Mouse (Mus musculus): ENCODE data around the gene Cyp1a1. TPM values are rescaled to one million over a fixed set of nuclear protein-coding genes. Genes with fewer than 3 reads are reported as not detected.

Cyp1a1 gene
- total and polyA plus RNA-seq, 2 experiments from 2014 or later, result 0.05 TPM; not detected in 1

DNA sequence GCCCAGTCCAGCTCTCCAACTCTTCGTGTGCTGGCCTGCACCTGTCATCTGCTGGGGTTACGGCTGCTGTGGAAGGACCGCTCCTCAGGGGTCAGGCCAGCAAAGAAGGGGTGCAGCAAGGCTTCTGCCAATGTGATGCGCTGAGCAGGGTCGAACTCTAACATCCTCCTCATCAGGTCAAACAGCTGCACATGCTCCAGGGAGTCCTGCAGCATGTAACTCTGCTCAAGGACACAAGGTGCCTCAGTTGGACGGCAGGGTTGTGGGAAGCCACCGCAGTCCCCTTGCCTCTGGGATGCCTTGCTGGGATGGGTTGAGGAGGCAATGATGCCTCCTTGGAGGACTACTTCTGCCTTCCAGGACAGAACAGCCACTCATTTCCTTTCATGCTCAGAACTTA, 63.2 kb downstream of the Cyp1a1 start:
- Histone ChIP-seq H3K27me3 (ENCODE audit: control insufficient read depth, insufficient read depth, low read length) (no peaks in the 10 kb centered on the region), H3K4me2 (ENCODE audit: low read depth, low read length) (no peak overlapping the region), H3K27ac (ENCODE audit: low read depth) (no peak overlapping the region), H3K9ac (replicated peaks; ENCODE audit: low read depth, low read length) (no peak overlapping the region), H3K4me1 (ENCODE audit: control insufficient read depth, insufficient read depth) (peaks cover 11% of the 10 kb centered on the region), H3K36me3 (replicated peaks; ENCODE audit: control insufficient read depth, insufficient read depth, low read length) (peaks cover 100% of the 10 kb centered on the region), H3K9me3 (replicated peaks; ENCODE audit: control insufficient read depth, low read length) (no peaks in the 10 kb centered on the region), H3K4me3 (ENCODE audit: low read depth, low read length) (no peak overlapping the region)
- TF ChIP-seq CTCF (IDR thresholded peaks at IDR 0.05; ENCODE audit: low read depth), result no peak
- TF ChIP-seq EP300 (IDR thresholded peaks at IDR 0.05; ENCODE audit: low read depth), result no peak
- ATAC-seq (ENCODE audit: insufficient read depth, low read depth), result no peak
- no peak for DNase-seq (ENCODE audit: low spot score)
- WGBS, result 79% methylated on average over 7 of the region's 7 CpGs

Other genes starting within 250 kb of the Cyp1a1 start
- gene Ppcdc, start 247.8 kb upstream of the Cyp1a1 start, total RNA-seq (2014; rRNA removed; ENCODE audit: low replicate concordance), result 14.0 and 14.1 TPM in 2 replicates
- gene Ppcdc, start 247.8 kb upstream of the Cyp1a1 start, polyA plus RNA-seq (2015; fragmentation: Nextera tagmentation; extraction: Ambion mirVana), result 14.1 and 14.3 TPM in 2 replicates
- gene Scamp5, start 219.9 kb upstream of the Cyp1a1 start, total RNA-seq (2014; rRNA removed; ENCODE audit: low replicate concordance), result 16.1 and 19.6 TPM in 2 replicates
- 7.0 TPM in 2 replicates for gene Scamp5, start 219.9 kb upstream of the Cyp1a1 start, polyA plus RNA-seq (2015; fragmentation: Nextera tagmentation; extraction: Ambion mirVana)
- 13.8 and 21.3 TPM in 2 replicates for gene Rpp25, start 183.9 kb upstream of the Cyp1a1 start, total RNA-seq (2014; rRNA removed; ENCODE audit: low replicate concordance)
- gene Rpp25, start 183.9 kb upstream of the Cyp1a1 start, polyA plus RNA-seq (2015; fragmentation: Nextera tagmentation; extraction: Ambion mirVana), result 11.3 and 15.0 TPM in 2 replicates
- gene Cox5a, start 166.7 kb upstream of the Cyp1a1 start, total RNA-seq (2014; rRNA removed; ENCODE audit: low replicate concordance), result 1,146 and 1,154 TPM in 2 replicates
- gene Cox5a, start 166.7 kb upstream of the Cyp1a1 start, polyA plus RNA-seq (2015; fragmentation: Nextera tagmentation; extraction: Ambion mirVana), result 4,139 and 4,337 TPM in 2 replicates
- 4.5 and 9.2 TPM in 2 replicates for gene Fam219b, start 150.4 kb upstream of the Cyp1a1 start, total RNA-seq (2014; rRNA removed; ENCODE audit: low replicate concordance)
- gene Fam219b, start 150.4 kb upstream of the Cyp1a1 start, polyA plus RNA-seq (2015; fragmentation: Nextera tagmentation; extraction: Ambion mirVana), result 8.0 and 8.8 TPM in 2 replicates
- 130 TPM in 2 replicates for gene Mpi, start 135.2 kb upstream of the Cyp1a1 start, total RNA-seq (2014; rRNA removed; ENCODE audit: low replicate concordance)
- gene Mpi, start 135.2 kb upstream of the Cyp1a1 start, polyA plus RNA-seq (2015; fragmentation: Nextera tagmentation; extraction: Ambion mirVana), result 97.7 and 99.1 TPM in 2 replicates
- 42.1 and 91.7 TPM in 2 replicates for gene Scamp2, start 127.0 kb upstream of the Cyp1a1 start, total RNA-seq (2014; rRNA removed; ENCODE audit: low replicate concordance)
- gene Scamp2, start 127.0 kb upstream of the Cyp1a1 start, polyA plus RNA-seq (2015; fragmentation: Nextera tagmentation; extraction: Ambion mirVana), result 45.9 and 46.5 TPM in 2 replicates
- 28.1 and 189 TPM in 2 replicates for gene Ulk3, start 98.5 kb upstream of the Cyp1a1 start, total RNA-seq (2014; rRNA removed; ENCODE audit: low replicate concordance)
- 6.6 and 8.0 TPM in 2 replicates for gene Ulk3, start 98.5 kb upstream of the Cyp1a1 start, polyA plus RNA-seq (2015; fragmentation: Nextera tagmentation; extraction: Ambion mirVana)
- not detected in 2 replicates for gene Cplx3, start 81.6 kb upstream of the Cyp1a1 start, total RNA-seq (2014; rRNA removed; ENCODE audit: low replicate concordance)
- 0.07 TPM in 1 of 2 replicates, not detected in the other for gene Cplx3, start 81.6 kb upstream of the Cyp1a1 start, polyA plus RNA-seq (2015; fragmentation: Nextera tagmentation; extraction: Ambion mirVana)
- gene Lman1l, start 67.2 kb upstream of the Cyp1a1 start, total RNA-seq (2014; rRNA removed; ENCODE audit: low replicate concordance), result 0.15 TPM in 1 of 2 replicates, not detected in the other
- not detected in 2 replicates for gene Lman1l, start 67.2 kb upstream of the Cyp1a1 start, polyA plus RNA-seq (2015; fragmentation: Nextera tagmentation; extraction: Ambion mirVana)
- gene Csk, start 34.3 kb upstream of the Cyp1a1 start, total RNA-seq (2014; rRNA removed; ENCODE audit: low replicate concordance), result 44.6 and 54.2 TPM in 2 replicates
- 10.8 and 13.9 TPM in 2 replicates for gene Csk, start 34.3 kb upstream of the Cyp1a1 start, polyA plus RNA-seq (2015; fragmentation: Nextera tagmentation; extraction: Ambion mirVana)
- not detected in 2 replicates for gene Cyp1a2, start 4.2 kb upstream of the Cyp1a1 start, total RNA-seq (2014; rRNA removed; ENCODE audit: low replicate concordance)
- not detected in 2 replicates for gene Cyp1a2, start 4.2 kb upstream of the Cyp1a1 start, polyA plus RNA-seq (2015; fragmentation: Nextera tagmentation; extraction: Ambion mirVana)
- gene Edc3, start 20.6 kb downstream of the Cyp1a1 start, total RNA-seq (2014; rRNA removed; ENCODE audit: low replicate concordance), result 3.7 and 4.8 TPM in 2 replicates
- 9.5 and 10.6 TPM in 2 replicates for gene Edc3, start 20.6 kb downstream of the Cyp1a1 start, polyA plus RNA-seq (2015; fragmentation: Nextera tagmentation; extraction: Ambion mirVana)
- gene Clk3, start 77.9 kb downstream of the Cyp1a1 start, total RNA-seq (2014; rRNA removed; ENCODE audit: low replicate concordance), result 27.5 and 40.8 TPM in 2 replicates
- gene Clk3, start 77.9 kb downstream of the Cyp1a1 start, polyA plus RNA-seq (2015; fragmentation: Nextera tagmentation; extraction: Ambion mirVana), result 31.9 and 34.8 TPM in 2 replicates
- gene Arid3b, start 148.9 kb downstream of the Cyp1a1 start, total RNA-seq (2014; rRNA removed; ENCODE audit: low replicate concordance), result 7.3 and 11.1 TPM in 2 replicates
- 4.4 and 5.2 TPM in 2 replicates for gene Arid3b, start 148.9 kb downstream of the Cyp1a1 start, polyA plus RNA-seq (2015; fragmentation: Nextera tagmentation; extraction: Ambion mirVana)
- 94.9 and 132 TPM in 2 replicates for gene Ubl7, start 223.1 kb downstream of the Cyp1a1 start, total RNA-seq (2014; rRNA removed; ENCODE audit: low replicate concordance)
- gene Ubl7, start 223.1 kb downstream of the Cyp1a1 start, polyA plus RNA-seq (2015; fragmentation: Nextera tagmentation; extraction: Ambion mirVana), result 139 TPM in 2 replicates

All from heart, postnatal 0 days (tissue).